Mouse (Mus musculus): ENCODE measurements at regions not wholly inside any gene's neighbourhood (a gene's known extent, or its start where the extent isn't known, plus 50 kb on each side); places are given as distances from the start of the nearest gene placed in this dataset.
A peak's percentile ranks its signal among the peaks of the same experiment; 100 is the strongest.
"Not testable (repeated sequence)": the region's sequence is repeated elsewhere in the genome, so short reads cannot be mapped to it uniquely, and the experiment has no call there.

DNA sequence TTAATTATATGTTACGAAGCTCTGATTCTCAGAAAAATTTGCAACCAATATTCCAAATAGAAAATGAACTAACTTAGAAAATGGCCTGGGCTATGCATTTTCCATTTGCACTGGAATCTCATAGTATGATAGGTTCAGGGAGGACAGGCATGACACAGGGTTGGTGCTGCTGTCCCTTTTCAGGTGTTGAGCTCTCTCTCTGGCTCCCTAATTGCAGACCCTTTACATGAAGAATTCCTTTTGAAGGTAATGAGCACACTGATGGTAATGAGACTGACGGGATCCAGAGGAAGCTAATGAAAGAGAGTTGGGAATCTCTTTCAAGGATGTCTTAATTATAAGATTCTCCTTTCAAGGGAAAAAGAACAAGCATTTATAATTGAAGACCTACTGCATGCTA is 87.6 kb downstream of the Serpinb8 start:
- no peak for DNase-seq

DNA sequence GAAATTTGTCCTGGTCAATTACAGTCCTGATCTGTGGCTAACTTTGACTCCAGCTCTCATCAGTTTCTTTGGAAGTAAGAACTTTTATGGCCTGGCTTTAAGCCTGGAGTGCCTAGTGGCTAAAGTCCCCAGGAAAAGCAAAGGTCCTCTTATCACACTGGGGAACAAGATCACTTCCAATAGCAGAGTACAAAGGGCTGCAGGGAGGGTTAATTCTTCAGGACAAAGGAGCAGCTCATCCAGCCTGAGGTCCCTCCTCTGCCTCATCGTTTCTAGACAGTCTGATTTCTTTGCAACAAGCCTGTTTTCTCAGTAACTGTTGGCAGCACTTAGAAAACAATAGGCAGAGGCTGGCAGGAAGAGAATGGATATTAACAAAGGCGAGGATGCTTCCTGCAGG is 107.1 kb downstream of the Serpinb8 start:
- no peak for DNase-seq

- peak; percentile 27 for DNase-seq
Observed at GRCm38 (mm10) chr1:107706108-107706548, 116.3 kb downstream of the Serpinb8 start.

GRCm38 (mm10) chr1:107708601-107709000 is 118.8 kb downstream of the Serpinb8 start:
- DNase-seq = no peak

GRCm38 (mm10) chr1:107714869-107715268 is 125.1 kb downstream of the Serpinb8 start:
- DNase-seq = no peak

- no peak for DNase-seq
Observed at GRCm38 (mm10) chr1:107719304-107719703, 129.5 kb downstream of the Serpinb8 start.

- no peak for DNase-seq
Observed at GRCm38 (mm10) chr1:107728113-107728839, 138.5 kb downstream of the Serpinb8 start.

GRCm38 (mm10) chr1:107765307-107765706 is 175.5 kb downstream of the Serpinb8 start:
- DNase-seq = no peak

GRCm38 (mm10) chr1:107767198-107767947 is 177.6 kb downstream of the Serpinb8 start:
- no peak for DNase-seq

- DNase-seq = no peak
Observed at GRCm38 (mm10) chr1:107772967-107773366, 183.2 kb downstream of the Serpinb8 start.

DNA sequence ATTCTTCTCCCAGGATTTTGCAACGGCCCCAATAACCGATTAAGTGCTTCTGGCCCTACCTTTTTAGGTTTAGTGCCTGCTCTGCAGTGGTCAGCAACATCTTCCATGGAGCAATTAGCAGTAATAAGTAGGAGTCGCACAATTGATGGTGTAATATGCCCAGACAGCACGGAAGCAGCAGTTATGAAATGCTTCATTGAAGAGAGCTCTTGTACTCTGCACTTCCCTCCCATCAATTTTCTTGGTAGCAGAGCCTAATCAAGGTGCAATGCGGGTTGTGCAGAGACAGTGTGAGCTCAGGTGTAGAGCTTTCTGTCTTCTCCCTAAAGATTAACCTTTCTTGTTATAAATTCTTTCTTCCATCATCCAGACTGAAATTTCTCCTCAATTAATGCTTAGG is 193.3 kb downstream of the Serpinb8 start:
- no peak for DNase-seq

DNA sequence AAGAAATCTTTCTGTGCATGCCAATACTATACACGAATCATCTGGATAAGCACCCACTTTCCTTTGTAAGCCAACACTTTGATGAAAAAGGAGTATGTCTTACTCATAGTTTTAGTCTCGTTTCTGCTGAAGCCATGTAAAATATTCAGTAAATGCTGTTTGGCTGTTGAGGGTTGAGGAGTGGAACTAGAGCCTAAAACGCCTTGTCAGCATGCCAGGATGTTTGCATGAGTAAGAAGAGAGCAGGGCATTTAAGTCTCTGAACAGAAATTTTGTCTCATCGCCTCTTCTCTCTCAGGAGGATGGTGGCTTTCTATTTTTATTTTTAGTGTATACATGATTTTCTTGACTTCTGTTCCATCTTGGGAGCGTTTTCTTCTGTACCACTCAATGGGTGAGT is 216.0 kb downstream of the Serpinb8 start:
- no peak for DNase-seq

DNA sequence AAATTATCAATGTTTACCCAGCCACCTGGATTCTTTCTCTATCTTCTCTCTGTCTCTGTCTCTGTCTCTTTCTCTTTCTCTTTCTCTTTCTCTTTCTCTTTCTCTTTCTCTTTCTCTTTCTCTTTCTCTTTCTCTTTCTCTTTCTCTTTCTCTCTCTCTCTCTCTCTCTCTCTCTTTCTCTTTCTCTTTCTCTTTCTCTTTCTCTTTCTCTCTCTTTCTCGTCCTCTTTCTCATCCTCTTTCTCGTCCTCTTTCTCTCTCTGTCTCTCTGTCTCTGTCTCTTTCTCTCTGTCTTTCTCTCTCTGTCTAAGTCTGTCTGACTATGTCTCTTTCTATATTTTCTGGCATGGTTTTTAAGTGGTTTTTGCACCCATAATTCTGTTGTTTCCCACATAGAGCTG is 217.6 kb downstream of the Serpinb8 start:
- DNase-seq = not testable (repeated sequence)

DNA sequence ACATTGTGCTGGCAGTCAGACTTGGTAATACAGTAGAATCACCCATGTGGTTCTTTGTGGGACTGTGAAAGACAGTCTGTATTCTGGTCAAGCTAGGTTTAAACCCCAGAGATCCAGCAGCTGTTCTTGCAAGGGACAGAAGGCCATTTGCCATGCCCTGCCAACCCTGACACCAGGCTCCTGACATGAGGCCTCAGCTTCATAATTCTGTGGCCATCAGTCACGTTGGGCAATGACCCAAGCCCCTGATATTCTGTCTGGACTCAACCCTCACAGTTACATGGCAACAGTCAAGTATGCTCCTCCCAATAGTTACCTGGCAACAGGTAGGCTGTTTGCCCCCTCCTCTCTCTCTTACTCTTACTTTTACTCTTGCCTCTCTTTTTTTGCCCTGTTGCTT is 221.3 kb downstream of the Serpinb8 start:
- DNase-seq = no peak

GRCm38 (mm10) chr1:107811859-107812258 is 222.1 kb downstream of the Serpinb8 start:
- DNase-seq = no peak

GRCm38 (mm10) chr1:107837877-107838276 is 248.1 kb downstream of the Serpinb8 start:
- no peak for DNase-seq

GRCm38 (mm10) chr1:107852386-107852785 is 262.6 kb downstream of the Serpinb8 start:
- DNase-seq = peak; percentile 3

- DNase-seq = no peak
Observed at GRCm38 (mm10) chr1:107853001-107853400, 263.2 kb downstream of the Serpinb8 start.

DNA sequence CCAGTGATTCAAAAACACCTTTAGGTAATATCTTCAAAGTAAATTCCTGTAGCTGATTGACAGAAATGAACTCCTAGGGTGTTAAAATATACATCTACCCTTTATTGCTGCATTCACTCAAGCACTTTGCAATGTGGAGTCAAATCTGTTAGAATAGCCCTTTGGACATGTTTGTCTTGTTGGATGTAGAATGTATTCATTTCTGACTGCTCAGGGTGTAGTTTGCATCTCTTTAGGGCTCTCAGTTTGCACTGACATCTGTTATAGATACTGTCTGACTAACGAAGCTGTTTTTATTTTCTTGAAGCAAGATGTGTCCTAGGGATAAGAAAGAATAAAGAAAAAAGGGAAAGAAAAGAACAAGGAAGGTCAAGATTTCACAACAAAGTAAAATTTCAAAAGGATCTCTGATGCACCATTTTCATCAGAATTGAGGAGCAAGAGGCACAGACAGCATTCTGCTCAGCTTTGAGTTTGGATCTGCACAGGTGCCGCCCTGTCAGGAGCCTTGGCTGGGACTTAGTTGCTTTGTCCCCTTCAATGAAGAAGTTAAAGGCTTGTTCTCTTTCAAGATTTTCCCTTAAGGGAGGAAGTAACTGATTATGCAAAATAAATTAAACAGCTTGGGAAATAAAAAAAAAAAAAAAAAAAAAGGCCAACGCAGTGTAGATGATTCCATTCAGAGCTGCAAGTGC is 308.1 kb downstream of the Serpinb8 start:
- no peak for DNase-seq

- DNase-seq = no peak
Observed at GRCm38 (mm10) chr1:107899261-107899660, 309.5 kb downstream of the Serpinb8 start.

- peak; percentile 61 for DNase-seq
Observed at GRCm38 (mm10) chr1:107900449-107900848, 310.6 kb downstream of the Serpinb8 start.

DNA sequence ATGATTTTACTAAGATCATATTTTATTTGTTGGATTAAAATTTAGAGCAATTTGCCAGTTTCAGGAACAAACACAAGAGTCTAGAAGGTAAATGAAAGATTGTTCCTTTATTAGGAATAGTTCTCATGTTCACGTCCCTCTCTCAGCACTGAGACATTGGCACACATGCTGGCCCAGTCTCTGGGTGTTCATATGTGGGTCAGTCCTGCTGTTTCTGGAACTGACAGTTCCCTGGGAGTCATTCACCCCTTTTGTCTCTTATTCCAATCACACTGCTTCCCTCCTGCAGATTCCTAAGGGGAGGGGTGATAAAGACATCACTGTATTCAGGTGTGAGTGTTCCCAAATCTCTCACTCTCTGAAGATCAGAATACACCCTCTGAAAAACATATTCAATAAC is 311.1 kb downstream of the Serpinb8 start:
- DNase-seq = peak; percentile 74

DNA sequence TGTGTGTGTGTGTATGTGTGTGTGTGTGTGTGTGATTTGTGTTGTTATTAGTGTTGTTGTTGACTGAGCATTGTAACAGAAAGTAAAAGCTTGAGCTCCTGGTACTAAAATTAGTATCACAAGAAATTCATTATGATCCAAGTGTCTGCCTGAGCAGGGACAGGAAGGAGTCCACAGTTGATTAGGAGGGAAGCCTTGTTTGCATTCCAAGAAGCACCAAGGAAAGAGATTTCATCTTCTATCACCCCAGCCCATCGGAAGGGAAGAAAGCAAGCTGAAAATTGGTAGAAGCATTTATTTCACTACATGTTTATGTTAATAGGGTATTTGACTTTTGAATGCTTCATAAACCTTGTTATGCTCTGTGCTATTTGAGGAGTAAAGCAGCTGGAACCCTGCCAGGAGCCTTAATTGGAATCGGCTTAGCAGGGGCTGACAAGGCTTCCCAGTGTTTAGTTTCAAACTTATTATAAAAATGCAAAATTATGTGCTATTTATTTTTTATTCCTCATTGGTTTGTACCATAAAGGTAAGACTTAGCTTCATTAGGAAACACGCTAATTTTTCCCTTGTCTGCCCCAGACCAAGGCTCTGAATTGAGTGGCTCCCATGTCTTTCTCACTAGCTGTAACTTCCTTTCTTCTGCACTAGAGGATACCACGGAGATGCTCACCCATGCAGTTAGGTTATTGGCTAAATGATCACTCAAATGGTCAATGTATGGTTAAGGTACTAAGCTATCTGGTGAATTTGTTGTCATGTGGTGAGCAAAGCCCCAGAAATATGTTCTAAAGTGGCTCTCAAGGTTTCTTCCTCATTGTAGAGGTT is 318.6 kb downstream of the Serpinb8 start:
- DNase-seq = peak; percentile 74

Measured in retina, postnatal 1 day (tissue).